Mouse (Mus musculus) mouse trophoblast stem cell (cell line): ENCODE measurements around the gene Hdac7.

ENCODE experiments used
- in situ Hi-C, 2 experiments: fragments of 300-500 bp; cut with MseI, MboI; formaldehyde crosslinking; loops; 2 replicates in 1 of 2; 3 replicates in 1 of 2; pipeline ENCODE4 v1.15.1; 2025

Hdac7 gene

DNA sequence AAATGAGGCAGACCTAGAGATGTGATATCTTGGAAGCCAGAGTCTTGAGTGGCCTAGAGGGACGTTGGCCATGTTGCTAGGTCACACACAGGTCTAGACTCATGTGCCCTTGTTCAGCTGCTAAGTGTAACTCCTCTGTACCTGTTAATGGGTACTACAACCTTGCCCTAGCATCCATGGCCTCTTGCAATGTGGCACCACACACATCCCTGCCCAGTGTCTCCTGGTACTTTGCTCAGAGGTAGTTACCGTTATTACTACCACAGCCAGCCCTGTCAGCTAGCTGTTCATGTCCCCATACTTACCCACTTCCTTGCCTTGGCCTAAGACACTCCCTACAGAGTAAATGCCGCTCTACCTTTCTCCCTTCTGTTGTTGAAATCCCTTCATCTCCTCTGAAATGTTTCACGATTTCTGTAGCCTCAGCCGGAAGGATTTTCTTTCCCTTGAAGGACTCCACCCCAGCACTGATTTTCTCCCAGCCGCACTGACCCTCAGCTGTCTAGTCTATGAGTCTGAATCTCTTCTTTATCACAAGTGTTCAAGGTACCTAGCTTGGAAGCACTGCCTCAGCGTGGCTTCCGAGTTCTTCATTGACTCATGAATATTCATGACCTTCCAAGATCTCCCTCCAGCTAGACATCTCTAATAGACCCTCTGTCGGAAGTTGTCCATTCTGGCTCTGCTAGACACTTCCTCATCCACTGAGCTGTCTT lies 11.4 kb downstream of the Hdac7 start:
- in situ Hi-C loops: no loop called here

DNA sequence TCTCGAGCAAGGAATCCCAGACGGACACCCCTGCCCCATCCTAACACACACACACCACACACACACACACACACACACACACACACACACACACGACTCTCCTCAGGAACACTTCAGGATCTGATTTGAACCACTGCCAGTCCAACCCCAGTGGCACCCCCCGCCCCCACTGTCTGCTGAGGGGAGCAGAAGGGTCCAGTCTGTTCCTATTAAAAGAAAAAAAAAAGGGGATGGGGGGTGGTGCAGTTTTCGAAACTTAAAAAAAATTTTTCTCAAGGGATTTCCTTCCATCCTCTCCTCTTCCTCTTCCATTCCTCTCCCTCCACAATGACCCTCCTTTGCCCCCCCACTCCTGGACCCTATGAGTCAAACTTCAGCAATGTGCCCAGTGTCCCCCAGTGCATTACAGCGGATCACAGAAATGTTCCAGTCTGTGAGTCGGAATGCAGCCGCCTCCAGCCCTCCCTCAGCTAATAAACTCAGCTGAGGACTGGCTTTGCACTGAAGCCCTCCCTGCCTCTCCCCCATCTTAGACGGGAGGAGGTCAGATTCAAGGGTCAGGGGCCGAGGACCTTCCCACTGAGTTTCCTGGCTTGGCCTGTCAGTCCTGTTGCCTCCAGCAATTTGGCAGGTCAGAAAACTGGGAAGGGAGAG lies 12.2 kb downstream of the Hdac7 start:
- in situ Hi-C loops: no loop called here

DNA sequence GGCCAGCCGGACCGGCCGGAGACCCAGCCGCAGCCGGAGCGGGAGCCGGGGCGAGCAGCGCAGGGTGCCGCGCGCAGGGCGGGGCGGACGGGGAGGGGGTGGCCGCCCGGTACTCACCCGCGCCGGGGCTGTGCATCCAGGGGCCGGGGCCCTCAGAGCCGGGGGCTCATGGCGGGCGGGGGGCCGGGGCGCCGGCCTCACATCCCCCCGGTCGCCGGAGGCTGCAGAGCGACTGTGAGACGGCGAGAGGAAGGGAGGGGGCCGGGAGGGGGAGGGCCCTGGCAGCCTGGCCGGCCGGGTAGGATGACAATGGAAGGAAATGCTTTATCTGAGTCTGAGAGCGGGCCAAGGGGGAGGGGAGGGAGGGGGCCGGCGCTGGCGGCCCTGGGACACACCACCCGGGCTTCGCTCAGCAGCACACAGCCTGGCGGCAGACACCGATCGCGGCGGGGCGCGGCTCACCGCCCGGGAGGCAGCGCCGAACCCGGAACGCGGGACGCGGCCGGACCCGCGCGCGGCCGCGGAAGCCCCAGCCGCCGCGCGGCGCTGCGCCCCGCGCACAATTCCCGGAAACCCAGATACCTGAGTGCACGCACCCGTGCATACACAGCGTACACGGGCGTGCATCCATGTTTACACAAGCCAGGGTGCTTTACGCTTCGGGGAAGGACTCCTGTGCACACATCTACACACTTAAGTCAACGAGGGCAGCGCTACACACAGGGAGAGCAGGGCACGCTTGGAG lies 12.9 kb downstream of the Hdac7 start:
- in situ Hi-C loops: no loop called here

DNA sequence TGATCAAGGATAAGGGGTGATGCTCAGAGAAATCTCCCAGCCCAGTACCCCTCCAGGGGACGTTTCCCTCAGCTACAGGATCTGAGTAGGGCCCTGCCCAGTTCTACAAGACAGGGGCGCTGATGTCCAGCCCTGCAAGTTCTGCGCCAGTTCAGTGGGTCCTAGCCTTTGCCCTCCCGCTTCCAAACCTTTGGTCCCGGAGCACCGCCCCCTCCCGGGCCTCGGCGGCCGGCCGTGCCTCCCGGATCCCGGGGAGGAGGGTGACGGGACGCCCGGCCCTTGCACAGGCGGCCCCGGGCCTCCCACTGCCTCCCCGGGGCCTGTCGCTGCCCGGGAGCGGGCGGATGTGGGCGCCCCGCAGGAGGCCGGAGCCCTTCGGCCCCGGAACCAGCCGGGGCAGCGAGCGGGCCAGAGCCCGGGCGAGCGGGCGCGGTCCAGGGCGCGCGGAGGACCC lies 13.5 kb downstream of the Hdac7 start:
- in situ Hi-C loops: no loop called here

DNA sequence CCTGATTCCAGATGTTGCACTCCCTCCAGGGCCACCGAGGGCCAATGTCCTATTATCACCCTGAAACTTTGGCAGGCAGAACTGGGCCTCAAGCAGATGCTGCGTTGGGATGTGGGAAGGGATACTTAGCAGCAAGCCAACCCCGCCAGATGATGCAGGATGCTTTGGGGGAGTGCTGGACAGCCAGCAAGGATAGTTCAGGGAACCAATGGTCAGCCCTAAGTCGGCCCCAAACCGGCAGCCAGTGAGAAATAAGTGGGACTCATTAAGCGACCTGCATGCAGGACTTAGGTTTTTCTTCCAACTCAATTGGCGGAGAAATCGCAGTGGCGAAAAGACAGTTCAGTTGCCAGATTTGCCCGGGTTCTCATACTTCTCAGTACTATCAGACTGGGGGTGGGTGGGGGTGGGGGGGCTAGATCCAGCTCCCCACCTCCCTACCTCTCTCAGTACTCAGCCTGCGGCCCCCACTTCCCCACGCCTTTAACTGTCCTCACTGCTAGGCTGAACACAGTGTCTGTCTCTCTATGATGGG lies 14.0 kb downstream of the Hdac7 start:
- in situ Hi-C loops: no loop called here

DNA sequence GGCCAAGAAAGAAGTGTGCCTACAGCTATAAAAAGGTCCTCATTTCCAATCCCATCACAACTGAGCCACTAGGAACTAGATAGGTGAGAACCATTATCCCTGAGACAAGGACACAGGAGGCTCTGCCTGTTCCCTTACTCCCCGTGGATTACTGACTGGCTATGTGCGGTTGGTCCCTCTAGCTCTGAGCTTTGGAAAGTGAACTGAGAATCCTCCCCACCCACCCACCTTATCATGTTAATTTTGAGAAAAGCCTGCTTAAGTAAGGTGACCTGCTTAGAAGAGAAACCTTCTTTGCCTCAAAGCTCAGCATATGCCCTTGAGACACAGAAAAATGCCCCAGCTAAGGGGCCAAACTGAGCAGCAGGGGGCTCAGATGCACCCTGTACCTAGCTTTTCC lies 14.9 kb downstream of the Hdac7 start:
- in situ Hi-C loops: no loop called here

DNA sequence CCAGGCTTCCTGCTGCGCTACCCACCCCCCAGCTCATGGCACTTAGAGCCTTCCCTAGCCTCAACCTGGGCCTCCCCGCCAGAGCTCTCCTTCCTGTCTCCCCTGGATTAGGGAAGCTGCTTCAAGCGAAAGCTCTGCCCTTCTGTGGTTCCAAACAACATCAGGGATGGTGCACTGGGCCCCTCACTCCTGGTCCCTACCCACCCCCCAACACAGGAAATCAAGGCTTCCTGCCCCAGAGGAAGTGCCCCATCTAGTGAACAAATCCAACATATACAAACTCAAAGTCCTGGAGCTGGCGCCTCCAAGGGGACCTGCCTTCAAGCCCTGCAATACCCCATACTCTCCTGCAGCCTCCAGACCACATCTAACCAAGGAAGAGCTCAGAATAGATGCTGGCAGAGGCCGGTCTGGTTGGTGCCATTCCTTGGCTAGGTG lies 15.4 kb downstream of the Hdac7 start:
- in situ Hi-C loops: no loop called here

DNA sequence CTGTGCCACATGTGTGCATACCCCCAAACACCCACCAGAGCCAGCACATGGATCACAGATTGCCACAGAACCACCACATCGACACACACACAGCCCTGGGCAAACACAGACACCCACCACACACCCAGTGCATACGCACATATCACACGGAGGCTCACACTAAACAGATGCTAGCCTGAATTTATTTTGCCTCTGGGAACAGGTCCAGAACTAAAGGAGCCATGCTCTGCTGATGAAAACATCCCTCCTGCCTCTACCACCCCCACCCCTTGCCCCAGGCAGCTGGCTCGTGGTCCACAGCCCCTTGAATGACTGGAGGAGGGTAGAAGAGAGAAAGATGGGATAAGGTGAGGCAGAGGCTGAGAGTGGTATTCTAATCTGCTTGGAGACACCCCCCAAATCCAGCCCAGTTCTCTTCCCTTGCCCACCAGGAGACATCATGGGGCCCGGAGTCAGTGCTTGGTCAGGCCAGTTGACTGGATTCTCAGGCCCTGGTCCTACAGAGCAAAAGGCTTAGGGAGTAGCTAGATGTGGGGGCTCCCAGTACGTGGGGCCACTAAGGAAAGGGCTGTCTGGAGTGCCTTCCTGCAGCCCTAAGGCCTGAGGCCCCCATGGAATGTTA lies 16.0 kb downstream of the Hdac7 start:
- in situ Hi-C loops: no loop called here

DNA sequence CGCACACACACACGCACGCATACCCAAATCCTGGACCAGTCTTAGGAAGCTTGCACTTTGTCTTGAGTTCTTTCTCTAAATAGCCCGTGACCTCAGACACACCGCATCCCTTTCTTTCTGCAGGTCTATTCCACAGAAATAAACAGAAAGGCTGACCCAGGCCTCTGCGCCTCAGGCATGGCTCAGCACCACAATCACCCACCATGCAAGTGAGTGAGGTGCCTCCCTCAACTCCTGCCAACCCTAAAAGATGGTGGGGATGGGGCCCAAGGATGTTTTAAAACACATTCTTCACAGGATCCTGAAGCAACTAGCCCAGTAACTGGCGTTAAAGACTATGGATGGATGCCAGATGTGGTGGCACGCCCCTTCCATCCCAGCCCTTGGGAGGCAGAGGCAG lies 16.9 kb downstream of the Hdac7 start:
- in situ Hi-C loops: no loop called here

DNA sequence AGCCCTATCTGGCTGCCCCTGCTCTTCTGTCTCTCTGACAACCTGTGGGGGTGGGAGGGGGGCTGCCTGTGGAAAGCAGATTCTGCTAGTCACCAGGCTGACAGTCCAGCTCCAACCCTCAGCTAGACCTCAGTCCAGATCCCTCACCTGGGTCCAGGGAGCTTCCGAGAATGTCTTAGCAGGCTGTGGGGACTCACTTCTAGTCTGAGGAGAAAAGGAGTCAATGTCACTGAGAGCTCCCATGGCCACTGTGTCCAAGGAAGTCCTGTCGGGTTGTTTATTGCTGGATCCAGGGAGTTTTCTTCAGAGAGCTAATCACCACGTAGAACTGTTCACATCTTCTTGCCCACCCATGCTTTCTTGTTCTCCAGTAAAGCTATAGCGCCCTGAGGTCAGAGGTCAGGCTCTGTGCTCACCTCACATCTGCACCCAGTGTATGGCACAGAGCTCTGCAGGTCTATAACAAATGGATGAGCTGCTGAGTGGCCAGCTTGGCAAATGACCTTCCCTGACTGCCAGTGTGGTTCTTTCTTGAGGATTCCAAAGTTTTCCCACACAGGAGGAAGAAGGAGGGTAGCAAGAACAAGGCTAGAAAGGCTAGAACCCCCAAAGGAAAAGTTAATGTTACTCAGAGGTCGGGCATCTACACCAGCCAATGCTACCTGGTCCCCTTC lies 17.6 kb downstream of the Hdac7 start:
- in situ Hi-C loops: no loop called here

DNA sequence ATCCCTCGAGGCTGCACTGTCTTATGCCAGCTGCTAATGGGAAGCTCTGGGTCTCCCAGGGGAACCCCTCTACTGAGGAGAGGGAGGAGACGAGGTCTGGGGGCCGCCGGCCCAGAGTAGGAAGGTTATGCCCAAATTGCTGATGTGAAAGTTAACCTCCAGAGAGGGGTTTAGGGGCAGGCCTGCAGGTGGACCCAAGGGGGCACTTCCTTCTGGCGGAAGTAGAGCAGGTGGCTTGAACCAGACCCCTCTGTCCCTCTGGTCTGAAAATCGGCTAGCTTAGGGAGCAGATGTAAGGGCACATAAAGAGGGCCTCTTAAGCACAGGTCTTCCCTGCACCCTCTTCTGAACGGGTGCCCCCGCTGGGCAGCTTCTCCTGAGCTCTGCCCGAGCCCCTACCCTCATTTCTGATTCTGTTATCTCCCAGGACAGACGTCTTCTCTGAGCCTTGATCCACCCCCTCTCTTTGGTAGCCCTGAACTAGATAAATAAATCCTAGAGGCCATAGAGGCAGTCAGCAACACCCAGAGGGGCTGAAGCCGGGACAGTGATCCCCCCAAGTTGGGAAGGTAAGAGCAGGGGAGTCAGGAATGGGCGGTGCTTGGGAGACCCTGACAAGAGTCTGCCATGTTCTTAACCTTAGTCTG lies 18.2 kb downstream of the Hdac7 start:
- in situ Hi-C loops: no loop called here

DNA sequence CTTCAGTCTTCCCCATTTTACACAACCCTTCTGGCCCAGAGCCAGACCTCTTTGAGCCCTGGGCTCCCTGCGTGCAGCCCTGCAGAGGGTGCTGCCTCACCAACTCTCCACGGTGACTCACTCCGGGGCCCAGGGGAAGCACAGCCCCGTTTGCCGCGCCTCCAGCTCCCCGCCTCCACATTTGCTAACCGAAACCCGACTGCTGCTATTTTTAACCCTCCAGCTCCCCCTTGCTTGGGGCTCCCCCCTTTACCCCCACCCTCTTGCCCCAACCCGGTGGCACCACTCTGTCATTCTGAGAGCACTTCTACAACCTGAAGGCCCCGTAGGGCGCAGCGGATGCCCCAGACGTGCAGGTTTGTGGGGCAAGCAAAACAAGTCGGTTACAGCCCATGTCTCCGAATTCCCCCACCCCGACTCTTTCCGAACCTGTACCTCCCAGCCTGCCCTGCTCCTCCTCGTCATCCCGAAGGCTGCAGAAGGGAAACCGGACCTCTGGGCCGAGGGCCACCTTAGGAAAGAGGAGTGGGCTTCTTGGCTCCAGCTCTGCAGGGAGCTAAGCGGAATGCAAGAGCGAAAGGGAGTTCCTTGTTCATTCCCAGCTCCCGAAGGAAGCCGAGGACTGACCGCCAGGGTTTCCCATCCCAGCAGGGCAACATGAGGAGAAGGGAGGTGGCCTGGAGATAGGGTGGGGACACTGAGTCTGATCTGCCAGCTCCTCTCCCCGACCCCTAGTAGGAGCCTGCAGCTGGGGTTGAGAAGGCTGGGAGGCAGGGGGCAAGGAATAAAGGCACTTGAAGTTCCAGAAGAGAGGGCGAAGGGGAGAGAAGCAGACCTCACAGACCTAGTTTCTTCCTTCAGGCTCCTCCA lies 19.0 kb downstream of the Hdac7 start:
- in situ Hi-C loops: no loop called here

DNA sequence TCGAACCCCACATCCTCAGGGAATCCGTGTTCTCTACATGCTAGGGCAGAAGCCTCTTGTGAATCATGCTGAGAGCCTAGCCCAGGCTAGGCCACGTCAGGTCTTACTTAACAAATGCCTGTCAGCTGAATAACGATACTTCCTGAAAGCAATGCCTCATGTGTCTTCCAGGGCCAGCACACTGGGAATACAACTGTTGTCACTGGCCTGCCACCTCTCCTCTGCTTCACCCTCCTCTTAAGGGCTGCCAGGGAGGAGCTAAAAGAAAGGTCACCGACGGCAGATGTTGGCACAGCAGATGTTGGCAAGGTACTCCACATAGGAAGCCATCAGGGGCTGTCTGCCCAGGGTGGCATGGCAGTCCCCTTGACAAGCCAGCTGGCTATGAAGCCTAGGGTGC lies 20.3 kb downstream of the Hdac7 start:
- in situ Hi-C loops: no loop called here

DNA sequence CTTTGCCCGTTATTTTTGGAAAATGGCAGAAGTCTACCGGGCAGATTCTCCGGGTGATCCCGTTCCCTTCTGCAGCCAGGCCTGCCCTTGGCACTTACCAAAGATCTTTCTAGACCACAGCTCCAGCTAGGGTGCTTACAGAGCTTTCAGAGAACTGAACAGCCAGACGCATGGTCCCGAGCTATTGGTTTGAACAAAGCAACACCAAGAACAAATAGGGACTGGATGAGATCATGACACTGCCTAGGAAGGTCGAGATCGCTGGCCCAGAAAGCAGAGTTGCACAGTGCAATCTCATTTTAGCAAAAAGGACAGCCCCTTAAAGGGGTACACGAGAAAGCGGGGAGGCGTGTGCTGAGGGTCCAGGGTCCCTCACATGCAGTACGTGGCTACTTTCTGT lies 20.8 kb downstream of the Hdac7 start:
- in situ Hi-C loops: no loop called here

DNA sequence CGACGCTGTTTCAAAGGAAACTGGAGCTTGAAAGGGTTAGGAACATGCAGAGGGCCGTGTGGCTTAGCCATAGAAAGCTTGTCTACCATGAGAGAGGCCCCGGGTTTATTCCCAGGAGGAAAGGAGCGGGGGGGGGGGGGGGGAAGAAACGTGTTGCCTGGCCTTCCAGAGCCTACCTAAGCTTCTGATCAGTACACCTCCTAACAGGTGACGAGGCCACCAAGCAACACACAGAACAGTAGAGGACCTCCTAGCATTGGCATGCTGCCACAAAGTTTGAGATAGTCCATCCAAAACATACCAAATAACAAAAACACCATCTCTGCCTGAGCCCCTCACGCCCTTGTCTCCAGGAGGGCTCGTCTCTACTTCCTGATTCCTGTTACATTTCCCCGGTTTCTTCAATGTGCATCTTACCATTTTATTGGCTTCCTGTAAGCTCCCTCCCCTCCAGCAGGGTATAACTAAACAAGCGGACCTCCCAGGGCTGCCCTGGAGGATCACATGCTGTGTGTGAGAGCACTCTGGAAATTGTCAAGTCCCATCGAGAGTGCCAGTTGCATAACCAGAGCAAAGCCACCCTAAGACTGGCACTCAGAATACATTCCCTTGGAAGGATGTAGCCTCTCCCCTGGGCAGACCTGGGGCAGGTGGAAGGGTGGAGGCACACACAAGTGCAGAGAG lies 21.6 kb downstream of the Hdac7 start:
- in situ Hi-C loops: no loop called here

DNA sequence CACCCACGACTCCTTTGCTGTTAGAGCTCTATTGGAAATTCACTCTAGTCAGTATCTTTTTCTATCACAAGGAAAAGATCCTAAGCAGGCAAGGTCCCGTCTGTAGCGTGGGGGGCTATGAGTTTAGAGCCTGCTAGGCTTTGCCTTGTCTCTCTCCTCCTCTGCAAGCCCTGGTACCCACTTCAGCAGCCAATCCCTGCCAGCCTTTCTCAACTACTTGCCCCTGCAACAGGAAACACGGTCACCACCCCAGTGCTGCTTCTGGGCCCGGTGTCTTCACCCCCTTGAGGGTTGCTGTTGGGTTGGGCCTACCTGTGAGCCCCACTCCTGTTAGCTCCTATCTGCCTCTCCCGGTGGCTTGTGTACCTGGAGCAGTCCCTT lies 22.3 kb downstream of the Hdac7 start:
- in situ Hi-C loops: no loop called here

DNA sequence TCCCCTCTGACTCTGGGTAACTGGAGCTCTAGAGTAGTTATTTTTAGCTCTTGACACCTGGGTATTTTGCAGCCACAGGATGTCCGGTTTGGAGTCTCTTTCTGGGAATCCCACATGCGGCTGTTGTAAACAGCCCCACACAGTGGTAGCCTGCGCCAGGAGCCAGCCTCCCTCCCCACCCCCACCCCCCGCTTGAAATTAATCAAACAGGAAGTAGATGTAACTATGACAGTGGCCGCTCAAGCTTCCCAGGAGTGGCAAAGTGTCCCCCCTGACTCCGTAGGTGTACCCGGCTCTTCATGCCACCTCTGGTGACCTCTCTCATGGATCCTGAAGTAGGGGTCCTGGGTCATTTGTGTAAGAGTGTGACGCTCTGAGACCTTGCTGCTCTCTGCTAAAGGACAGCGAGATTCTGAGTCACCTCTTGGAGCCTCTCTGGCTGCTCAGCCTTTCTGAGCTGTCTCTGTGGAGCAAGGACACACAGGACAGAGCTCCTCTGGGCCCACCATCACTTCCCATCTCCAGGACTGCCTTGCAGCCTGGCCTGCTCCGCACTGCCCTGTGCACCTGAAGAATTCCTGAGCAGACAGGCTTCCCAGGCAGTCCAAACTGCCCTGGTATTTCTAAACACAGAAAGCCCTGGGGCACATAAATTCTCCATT lies 22.9 kb downstream of the Hdac7 start:
- in situ Hi-C loops: no loop called here

DNA sequence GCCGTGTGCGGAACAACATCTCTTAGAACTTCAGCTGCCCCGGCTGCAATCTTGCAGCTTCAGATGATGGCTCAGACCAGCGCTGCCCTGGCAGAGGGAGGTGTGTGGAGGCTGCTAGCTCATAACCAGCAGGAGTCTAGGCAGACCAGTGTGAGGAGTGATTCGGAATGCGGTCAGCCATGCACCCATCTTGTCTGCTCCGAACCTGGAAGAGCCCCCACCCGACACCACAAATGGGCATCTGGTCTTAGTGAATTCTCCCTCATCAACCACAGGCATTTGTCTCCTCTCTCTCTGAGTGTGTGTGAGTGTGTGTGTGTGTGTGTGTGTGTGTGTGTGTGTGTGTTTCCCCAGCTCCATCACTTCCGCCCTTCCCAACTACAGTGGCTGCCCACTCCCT lies 24.4 kb downstream of the Hdac7 start:
- in situ Hi-C loops: no loop called here
